Mouse (Mus musculus): ENCODE data around the gene Gm21663. TPM values are rescaled to one million over a fixed set of nuclear protein-coding genes. Genes with fewer than 3 reads are reported as not detected.
"Not testable (repeated sequence)": the region's sequence is repeated elsewhere in the genome, so short reads cannot be mapped to it uniquely, and the experiment has no call there.

Gene Gm21663
- not detected in 2 replicates for polyA plus RNA-seq (2014; fragmentation: Nextera tagmentation; extraction: Ambion mirVana)

GRCm38 (mm10) chr5:25942281-25942680 lies at the start of gene Gm21663:
TSS of gene Gm21663 (minus strand) at chr5:25942381.
- WGBS, result 54% methylated on average over 2 of the region's 2 CpGs
- not testable (repeated sequence) for H3K4me1 ChIP-seq (ENCODE audit: control insufficient read depth, insufficient read depth, low read length); H3K36me3 ChIP-seq (ENCODE audit: control insufficient read depth, insufficient read depth, low read length); ATAC-seq (ENCODE audit: insufficient number of reproducible peaks, low FRiP score, low TSS enrichment, low read depth); H3K9me3 ChIP-seq (ENCODE audit: control insufficient read depth, low read length); H3K4me2 ChIP-seq (ENCODE audit: low read depth, severe bottlenecking); H3K4me3 ChIP-seq (ENCODE audit: low read depth, low read length); DNase-seq (ENCODE audit: low spot score); H3K27ac ChIP-seq (replicated peaks; ENCODE audit: low read depth, low read length); H3K9ac ChIP-seq (ENCODE audit: low read length); H3K27me3 ChIP-seq (ENCODE audit: control insufficient read depth, insufficient read depth, low read length)

GRCm38 (mm10) chr5:25988550-25988949 lies 46.4 kb upstream of the Gm21663 start, which contains the start of gene Gm21698:
TSS of gene Gm21698 (minus strand) at chr5:25988650.
- WGBS, result no CpG with 5 or more reads among the region's 3 CpGs
- not testable (repeated sequence) for H3K27ac ChIP-seq (replicated peaks; ENCODE audit: low read depth, low read length); H3K27me3 ChIP-seq (ENCODE audit: control insufficient read depth, insufficient read depth, low read length); H3K4me1 ChIP-seq (ENCODE audit: control insufficient read depth, insufficient read depth, low read length); H3K4me3 ChIP-seq (ENCODE audit: low read depth, low read length); H3K36me3 ChIP-seq (ENCODE audit: control insufficient read depth, insufficient read depth, low read length); H3K9ac ChIP-seq (ENCODE audit: low read length); ATAC-seq (ENCODE audit: insufficient number of reproducible peaks, low FRiP score, low TSS enrichment, low read depth); DNase-seq (ENCODE audit: low spot score); H3K4me2 ChIP-seq (ENCODE audit: low read depth, severe bottlenecking); H3K9me3 ChIP-seq (ENCODE audit: control insufficient read depth, low read length)

- not testable (repeated sequence) for H3K27me3 ChIP-seq (ENCODE audit: control insufficient read depth, insufficient read depth, low read length); H3K36me3 ChIP-seq (ENCODE audit: control insufficient read depth, insufficient read depth, low read length); H3K27ac ChIP-seq (replicated peaks; ENCODE audit: low read depth, low read length); H3K4me2 ChIP-seq (ENCODE audit: low read depth, severe bottlenecking); DNase-seq (ENCODE audit: low spot score); ATAC-seq (ENCODE audit: insufficient number of reproducible peaks, low FRiP score, low TSS enrichment, low read depth); H3K9me3 ChIP-seq (ENCODE audit: control insufficient read depth, low read length); H3K4me3 ChIP-seq (ENCODE audit: low read depth, low read length); H3K9ac ChIP-seq (ENCODE audit: low read length); H3K4me1 ChIP-seq (ENCODE audit: control insufficient read depth, insufficient read depth, low read length)
- no CpG with 5 or more reads among the region's 2 CpGs for WGBS
Measured at GRCm38 (mm10) chr5:25972563-25972962, 30.4 kb upstream of the Gm21663 start, which contains the start of gene Gm21680. TSS of gene Gm21680 (minus strand) at chr5:25972663.

- H3K4me3 ChIP-seq (ENCODE audit: low read depth, low read length); ATAC-seq (ENCODE audit: insufficient number of reproducible peaks, low FRiP score, low TSS enrichment, low read depth); H3K9me3 ChIP-seq (ENCODE audit: control insufficient read depth, low read length); H3K27ac ChIP-seq (replicated peaks; ENCODE audit: low read depth, low read length); H3K36me3 ChIP-seq (ENCODE audit: control insufficient read depth, insufficient read depth, low read length); H3K4me1 ChIP-seq (ENCODE audit: control insufficient read depth, insufficient read depth, low read length); H3K27me3 ChIP-seq (ENCODE audit: control insufficient read depth, insufficient read depth, low read length); H3K9ac ChIP-seq (ENCODE audit: low read length): not testable (repeated sequence)
- peak; percentile 19 for DNase-seq (ENCODE audit: low spot score)
- peak overlapping the region; percentile 27; the same call in 1 of the 2 replicates for H3K4me2 ChIP-seq (ENCODE audit: low read depth, severe bottlenecking)
- WGBS, result 58% methylated on average over 16 of the region's 17 CpGs
Measured at GRCm38 (mm10) chr5:25957050-25957449, 14.9 kb upstream of the Gm21663 start.

GRCm38 (mm10) chr5:25956611-25957010 lies 14.4 kb upstream of the Gm21663 start:
- not testable (repeated sequence) for H3K36me3 ChIP-seq (ENCODE audit: control insufficient read depth, insufficient read depth, low read length); H3K9me3 ChIP-seq (ENCODE audit: control insufficient read depth, low read length); H3K4me1 ChIP-seq (ENCODE audit: control insufficient read depth, insufficient read depth, low read length); H3K4me3 ChIP-seq (ENCODE audit: low read depth, low read length); H3K27ac ChIP-seq (replicated peaks; ENCODE audit: low read depth, low read length); H3K27me3 ChIP-seq (ENCODE audit: control insufficient read depth, insufficient read depth, low read length); H3K9ac ChIP-seq (ENCODE audit: low read length)
- H3K4me2 ChIP-seq (ENCODE audit: low read depth, severe bottlenecking), result peak overlapping the region; percentile 27; the same call in 1 of the 2 replicates
- peak; percentile 32 for DNase-seq (ENCODE audit: low spot score)
- ATAC-seq (ENCODE audit: insufficient number of reproducible peaks, low FRiP score, low TSS enrichment, low read depth), result 0 out of 2 replicates have a peak, but pooled peaks have one; percentile 51
- 24% methylated on average over 32 of the region's 32 CpGs for WGBS

GRCm38 (mm10) chr5:25954317-25954716 lies 12.1 kb upstream of the Gm21663 start, which contains the start of gene Gm21671:
TSS of gene Gm21671 (minus strand) at chr5:25954417.
- ATAC-seq (ENCODE audit: insufficient number of reproducible peaks, low FRiP score, low TSS enrichment, low read depth); H3K4me2 ChIP-seq (ENCODE audit: low read depth, severe bottlenecking); H3K4me1 ChIP-seq (ENCODE audit: control insufficient read depth, insufficient read depth, low read length); H3K9ac ChIP-seq (ENCODE audit: low read length); H3K4me3 ChIP-seq (ENCODE audit: low read depth, low read length); DNase-seq (ENCODE audit: low spot score); H3K27ac ChIP-seq (replicated peaks; ENCODE audit: low read depth, low read length); H3K27me3 ChIP-seq (ENCODE audit: control insufficient read depth, insufficient read depth, low read length); H3K9me3 ChIP-seq (ENCODE audit: control insufficient read depth, low read length); H3K36me3 ChIP-seq (ENCODE audit: control insufficient read depth, insufficient read depth, low read length): not testable (repeated sequence)
- WGBS, result 84% methylated on average over 2 of the region's 2 CpGs

- ATAC-seq (ENCODE audit: insufficient number of reproducible peaks, low FRiP score, low TSS enrichment, low read depth); H3K4me2 ChIP-seq (ENCODE audit: low read depth, severe bottlenecking); H3K9me3 ChIP-seq (ENCODE audit: control insufficient read depth, low read length); H3K36me3 ChIP-seq (ENCODE audit: control insufficient read depth, insufficient read depth, low read length); H3K27me3 ChIP-seq (ENCODE audit: control insufficient read depth, insufficient read depth, low read length); H3K27ac ChIP-seq (replicated peaks; ENCODE audit: low read depth, low read length); H3K9ac ChIP-seq (ENCODE audit: low read length); DNase-seq (ENCODE audit: low spot score); H3K4me3 ChIP-seq (ENCODE audit: low read depth, low read length); H3K4me1 ChIP-seq (ENCODE audit: control insufficient read depth, insufficient read depth, low read length): not testable (repeated sequence)
- WGBS, result 76% methylated on average over 2 of the region's 2 CpGs
Measured at GRCm38 (mm10) chr5:25945391-25945790, 3.2 kb upstream of the Gm21663 start.

GRCm38 (mm10) chr5:25891321-25891720 lies 50.9 kb downstream of the Gm21663 start:
- H3K4me3 ChIP-seq (ENCODE audit: low read depth, low read length), result no peak overlapping the region
- no peak for DNase-seq (ENCODE audit: low spot score)
- H3K4me1 ChIP-seq (ENCODE audit: control insufficient read depth, insufficient read depth, low read length), result no peaks in the 10 kb centered on the region
- H3K27me3 ChIP-seq (ENCODE audit: control insufficient read depth, insufficient read depth, low read length), result no peaks in the 10 kb centered on the region
- no peak overlapping the region for H3K9ac ChIP-seq (ENCODE audit: low read length)
- H3K4me2 ChIP-seq (ENCODE audit: low read depth, severe bottlenecking), result no peak overlapping the region
- 85% methylated on average over 1 of the region's 1 CpGs for WGBS
- no peak overlapping the region for H3K27ac ChIP-seq (replicated peaks; ENCODE audit: low read depth, low read length)
- no peak for ATAC-seq (ENCODE audit: insufficient number of reproducible peaks, low FRiP score, low TSS enrichment, low read depth)
- H3K36me3 ChIP-seq (ENCODE audit: control insufficient read depth, insufficient read depth, low read length), result no peaks in the 10 kb centered on the region
- H3K9me3 ChIP-seq (ENCODE audit: control insufficient read depth, low read length), result no peaks in the 10 kb centered on the region
